Mouse (Mus musculus): ENCODE measurements around the gene Ube2c.
"Not testable (repeated sequence)": the region's sequence is repeated elsewhere in the genome, so short reads cannot be mapped to it uniquely, and the experiment has no call there.

Ube2c gene

DNA sequence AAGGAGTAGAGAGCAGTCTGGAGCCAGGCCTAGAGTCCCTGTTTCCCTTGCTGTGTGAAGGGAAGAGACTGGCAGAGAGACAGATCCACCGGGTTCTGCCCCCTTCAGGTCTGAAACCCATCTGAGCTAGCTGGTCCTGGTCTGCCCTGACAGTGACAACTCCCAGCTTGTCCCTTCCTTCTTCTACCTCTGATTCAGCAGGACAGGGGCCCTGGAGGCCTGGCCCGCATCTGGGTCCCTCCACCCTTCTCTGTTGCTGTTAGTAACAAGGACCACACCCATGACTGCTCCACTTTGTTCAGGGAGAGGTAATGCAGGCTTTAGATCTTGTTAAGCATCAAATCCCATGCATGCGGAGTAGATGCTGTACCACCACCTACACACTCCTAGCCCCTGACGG is 18.7 kb downstream of the Ube2c start:
- no peak for DNase-seq (ENCODE audit: low read depth)

DNA sequence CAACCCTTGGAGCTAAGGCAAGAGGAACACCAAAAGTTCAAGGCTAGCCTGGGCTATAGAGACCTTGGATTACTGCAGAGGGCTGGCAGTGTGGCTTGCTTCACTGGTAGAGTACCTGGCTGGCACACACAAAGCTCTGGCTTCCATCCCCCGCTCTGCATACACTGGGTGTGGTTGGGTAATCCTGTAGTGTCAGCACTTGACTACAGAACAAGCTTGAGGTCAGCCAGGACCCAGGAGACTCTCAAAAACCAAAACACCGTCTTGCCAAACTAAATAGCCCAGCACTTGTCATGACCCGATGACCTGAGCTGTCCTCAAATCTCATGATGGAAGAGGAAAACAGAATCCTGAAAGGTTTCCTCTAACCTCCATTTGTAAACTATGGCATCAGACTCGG is 20.8 kb downstream of the Ube2c start:
- DNase-seq (ENCODE audit: low read depth), result no peak

DNA sequence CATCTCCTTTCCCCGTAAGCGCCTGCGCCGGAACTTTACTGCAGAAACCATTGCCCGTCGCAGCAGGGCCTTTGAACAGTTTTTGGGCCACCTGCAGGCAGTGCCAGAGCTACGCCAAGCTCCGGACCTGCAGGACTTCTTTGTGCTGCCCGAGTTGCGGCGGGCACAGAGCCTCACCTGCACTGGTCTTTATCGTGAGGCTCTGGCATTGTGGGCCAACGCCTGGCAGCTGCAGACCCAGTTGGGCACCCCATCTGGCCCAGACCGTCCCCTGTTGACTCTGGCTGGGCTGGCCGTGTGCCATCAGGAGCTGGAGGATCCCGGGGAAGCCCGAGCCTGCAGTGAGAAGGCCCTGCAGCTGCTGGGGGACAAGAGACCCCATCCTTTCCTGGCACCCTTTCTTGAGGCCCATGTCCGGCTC is 22.2 kb downstream of the Ube2c start:
- DNase-seq (ENCODE audit: low read depth), result no peak

DNA sequence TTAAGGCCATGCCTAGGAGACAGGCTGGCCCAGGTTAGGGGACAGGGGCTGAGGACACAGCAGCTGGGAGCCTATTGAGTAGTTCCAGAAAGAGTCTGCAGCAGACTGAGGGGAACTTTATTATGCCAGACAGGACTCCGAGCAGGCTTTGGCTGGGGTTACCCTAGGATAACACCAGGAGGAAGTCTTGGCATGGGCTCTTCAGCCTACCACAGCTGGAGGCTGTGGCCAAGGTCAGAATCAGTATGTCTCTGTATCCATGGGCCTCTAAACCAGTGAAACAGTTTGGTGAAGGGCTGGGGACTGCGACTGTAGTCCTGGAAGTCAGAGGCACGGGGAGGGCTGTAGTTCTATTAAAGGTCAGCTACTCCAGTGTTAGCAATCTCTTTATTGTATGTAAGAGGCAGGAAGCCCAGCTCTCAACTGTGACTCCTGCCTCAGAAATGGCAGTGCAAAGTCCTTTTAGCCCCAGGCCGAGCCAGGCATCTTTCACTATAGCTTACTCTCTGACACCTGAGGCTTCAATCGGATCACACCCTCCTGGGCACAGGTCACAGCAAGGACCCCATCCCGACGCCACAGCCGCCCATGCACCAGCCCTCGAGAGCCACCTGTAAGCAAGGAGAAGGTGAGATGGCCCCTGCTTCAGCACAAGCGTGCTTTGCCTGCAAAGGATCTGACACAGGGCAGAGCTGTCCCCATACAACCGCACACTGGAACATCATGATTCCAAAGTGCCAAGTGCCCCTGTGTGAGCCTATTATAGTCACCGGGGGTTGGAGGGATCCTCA is 22.9 kb downstream of the Ube2c start:
- no peak for DNase-seq (ENCODE audit: low read depth)

DNA sequence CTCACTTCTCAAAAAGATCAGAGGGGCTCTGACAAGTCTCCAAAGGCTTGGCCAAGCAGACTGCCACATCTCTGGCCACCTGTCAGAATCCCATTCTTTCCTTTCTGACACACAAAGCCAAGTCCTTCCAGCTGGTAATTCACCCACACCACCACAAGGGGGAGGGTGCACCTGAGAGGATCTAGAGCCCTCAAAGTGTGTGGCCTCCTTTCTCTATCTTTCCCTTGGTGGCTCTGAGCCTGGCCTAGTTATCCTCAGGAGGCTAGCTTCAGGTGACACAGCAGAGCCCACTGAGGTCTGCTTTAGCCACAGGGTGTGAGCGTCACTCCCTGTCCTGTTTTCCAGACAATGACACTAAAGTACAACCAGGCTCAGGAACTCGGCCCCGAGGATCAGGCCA is 23.5 kb downstream of the Ube2c start:
- peak; percentile 51 for DNase-seq (ENCODE audit: low read depth)

DNA sequence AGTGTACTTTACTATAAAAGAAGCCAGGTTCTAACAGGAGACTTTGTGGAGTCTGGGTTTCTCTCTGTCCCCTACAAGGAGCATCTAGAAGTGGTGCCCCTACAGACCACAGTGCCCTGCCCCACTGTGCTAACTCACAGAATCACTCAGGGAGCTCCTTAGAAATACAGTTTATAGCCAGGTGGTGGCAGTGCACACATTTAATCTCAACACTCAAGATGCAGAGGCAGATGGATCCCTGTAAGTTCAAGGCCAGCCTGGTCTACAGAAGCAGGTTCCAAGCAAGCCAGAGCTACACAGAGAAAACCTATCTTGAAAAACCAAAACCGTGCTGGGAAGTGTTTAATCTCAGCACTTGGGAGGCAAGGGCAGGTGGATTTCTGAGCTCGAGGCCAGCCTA is 24.1 kb downstream of the Ube2c start:
- DNase-seq (ENCODE audit: low read depth), result no peak

DNA sequence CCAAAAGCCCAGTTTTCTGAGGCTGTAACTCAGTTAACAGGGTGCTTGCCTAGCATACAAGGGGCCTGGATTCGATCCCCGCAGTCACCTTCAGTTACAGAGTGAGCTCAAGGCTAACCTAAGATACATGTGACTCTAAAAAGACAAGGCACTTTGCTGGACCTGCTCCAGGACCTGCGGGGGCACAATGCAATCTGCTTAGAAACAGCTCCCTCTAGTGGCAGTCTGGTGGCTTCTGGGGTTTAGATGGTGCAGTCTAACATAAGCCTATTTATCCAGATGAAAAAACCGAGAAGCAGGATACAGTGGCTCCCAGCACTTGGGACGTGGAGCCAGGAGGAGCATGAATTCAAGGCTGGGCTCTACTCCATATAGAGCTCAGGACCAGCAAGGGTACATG is 24.6 kb downstream of the Ube2c start:
- DNase-seq (ENCODE audit: low read depth), result peak; percentile 82

DNA sequence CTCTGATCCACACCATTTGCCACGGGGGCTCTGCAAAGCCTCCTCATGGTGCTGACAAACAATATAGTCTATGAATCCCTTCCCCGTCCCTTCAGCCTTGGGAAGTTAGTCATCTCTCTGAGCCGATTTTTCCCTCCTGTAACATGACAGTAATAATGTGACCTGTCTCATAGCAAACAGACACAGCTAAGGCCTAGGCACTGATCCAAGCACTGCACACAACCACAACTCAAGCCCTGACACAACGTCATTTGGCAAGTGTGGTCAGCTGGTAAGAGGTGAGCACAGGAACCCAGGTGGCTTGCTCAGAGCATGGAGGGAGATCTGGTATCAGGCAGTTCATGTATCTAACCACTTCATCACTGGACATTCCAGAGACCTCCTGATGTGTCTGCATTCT is 26.2 kb downstream of the Ube2c start:
- DNase-seq (ENCODE audit: low read depth), result no peak

DNA sequence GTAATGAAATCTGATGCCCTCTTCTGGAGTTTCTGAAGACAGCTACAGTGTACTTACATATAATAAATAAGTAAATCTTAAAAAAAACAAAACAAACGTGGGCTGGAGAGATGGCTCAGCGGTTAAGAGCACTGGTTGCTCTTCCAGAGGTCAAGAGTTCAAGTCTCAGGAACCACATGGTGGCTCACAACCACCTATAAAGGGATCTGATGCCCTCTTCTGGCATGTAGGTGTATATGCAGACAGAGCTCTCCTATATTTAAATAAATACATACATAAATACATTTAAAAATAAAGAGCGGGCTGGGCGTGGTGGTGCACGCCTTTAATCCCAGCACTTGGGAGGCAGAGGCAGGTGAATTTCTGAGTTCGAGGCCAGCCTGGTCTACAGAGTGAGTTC is 28.9 kb downstream of the Ube2c start:
- not testable (repeated sequence) for DNase-seq (ENCODE audit: low read depth)

DNA sequence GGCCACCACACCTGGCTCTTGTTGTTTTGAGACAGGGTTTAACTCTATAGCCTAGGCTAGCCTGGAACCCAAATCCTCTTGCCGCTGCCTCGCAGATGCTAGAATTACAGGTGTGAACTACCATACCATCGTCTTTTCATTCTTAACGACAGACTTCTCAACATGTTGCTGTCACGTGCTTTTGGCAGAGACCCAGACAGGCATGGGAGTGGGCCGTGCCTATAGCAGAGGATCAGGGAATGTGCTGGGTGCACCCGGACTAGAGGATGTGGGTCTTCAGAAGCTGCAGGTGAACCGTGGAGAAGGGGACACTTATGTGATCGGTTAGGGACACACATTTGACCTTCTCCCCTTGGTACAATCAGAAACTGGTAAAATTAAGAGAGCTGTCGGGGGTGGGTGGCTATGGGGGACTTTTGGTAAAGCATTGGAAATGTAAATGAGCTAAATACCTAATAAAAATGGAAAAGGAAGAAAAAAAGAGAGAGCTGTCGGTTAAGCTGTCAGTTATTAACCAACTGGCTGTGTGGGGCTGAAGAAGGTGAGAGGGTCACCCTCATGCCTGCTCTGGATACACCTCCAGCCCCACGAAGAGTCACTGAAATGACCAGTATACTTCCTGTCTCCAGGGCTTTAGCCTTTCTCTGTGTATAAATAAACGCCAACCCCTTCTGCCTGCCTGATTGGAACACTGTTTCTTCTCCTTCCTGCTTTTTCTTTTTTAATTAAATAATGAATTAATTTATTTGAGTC is 30.7 kb downstream of the Ube2c start:
- DNase-seq (ENCODE audit: low read depth), result no peak

DNA sequence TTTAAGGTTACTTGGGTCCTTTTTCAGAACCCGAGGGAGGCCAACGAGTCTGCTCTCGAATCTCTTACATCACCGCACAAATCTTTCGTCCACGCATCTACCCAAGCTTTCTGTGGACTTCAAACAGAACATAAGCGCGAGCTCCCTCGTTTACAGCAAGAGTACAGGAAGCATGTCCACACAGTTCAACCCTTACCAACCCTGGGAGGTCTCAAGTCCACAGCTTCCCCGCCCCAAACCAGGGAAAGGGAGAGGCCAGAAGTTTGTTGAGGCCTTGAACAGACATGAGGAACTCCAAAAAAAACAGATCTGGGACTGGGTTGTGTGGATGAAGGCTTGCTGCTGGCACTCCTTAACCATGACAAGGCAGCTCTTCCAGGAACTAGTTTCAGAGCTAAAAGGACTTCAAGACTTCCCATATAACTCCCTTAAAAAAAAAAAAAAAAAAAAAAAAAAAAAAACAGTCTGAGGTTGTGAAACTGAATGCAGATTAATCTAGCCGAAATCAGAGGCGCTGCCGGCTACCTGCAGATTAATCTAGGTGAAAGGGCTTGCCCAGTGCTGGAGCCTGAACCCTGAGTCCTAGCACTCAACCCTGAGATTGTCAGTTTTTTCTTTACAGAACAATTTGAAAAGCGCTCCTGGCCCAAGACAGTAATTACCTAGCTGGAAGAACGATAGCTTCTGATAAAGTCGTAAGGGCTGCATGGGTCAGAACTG is 33.7 kb downstream of the Ube2c start:
- no peak for DNase-seq (ENCODE audit: low read depth)

DNA sequence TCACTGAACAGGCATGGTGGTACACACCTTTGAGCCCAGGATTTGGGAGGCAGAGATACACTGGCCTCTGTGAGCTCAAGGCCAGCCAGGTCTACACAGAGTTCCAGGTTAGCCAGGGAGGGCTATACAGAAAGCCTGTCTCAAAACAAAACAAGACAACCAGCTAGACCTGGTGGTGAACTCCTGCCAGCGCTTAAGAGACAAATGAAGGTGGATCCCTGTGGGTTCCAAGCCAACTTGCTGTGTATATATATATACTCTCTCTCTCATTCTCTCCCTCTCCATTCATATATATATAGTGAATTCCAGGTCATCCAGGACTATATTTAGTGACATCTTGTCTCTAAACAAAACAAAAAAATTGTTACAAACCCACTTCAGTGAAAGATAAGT is 34.2 kb downstream of the Ube2c start:
- DNase-seq (ENCODE audit: low read depth), result no peak

DNA sequence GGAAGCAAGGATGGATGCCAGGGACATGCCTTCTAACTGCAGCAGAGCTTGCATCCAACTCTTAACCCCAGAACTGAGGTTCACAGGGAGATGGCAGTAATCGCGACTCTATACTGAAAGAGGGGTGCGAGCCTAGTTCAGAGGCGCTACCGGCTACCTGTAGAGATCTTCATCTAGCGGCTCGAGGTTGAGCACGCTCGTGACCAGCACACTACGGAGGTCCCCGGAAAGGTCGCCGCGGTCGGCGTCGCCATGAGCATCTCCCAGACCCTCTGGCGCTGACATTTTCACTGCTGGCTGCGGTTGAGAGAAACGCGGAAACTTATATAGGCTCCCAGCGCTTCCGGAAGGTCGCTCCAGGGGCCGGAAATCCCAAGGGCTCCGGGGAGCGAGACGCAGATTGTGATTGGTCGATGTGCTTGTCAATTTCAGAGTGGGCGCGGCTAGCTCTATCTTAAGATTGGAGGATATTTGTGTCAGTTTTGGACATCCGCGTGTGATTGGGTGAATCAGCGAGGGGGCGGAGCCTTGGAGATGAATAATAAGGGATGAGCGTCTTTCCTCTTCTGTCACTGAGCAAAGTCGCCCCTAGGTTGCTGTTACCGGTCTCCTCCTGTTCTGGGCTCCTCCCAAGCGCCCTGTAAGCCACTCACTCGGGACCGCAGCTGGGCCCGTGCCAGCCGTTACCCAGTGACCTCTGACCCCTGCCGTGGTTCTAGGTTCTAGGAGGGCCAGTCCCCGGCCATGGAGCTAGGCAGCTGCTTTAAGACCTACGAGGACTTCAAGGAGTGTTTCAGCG is 35.0 kb downstream of the Ube2c start, which contains the start of the genes Acot8 and Zswim3:
Gene Acot8 (minus strand): TSS at position 350 of the 799 bp plus-strand sequence.
Gene Zswim3 (plus strand): TSS at position 566 of the 799 bp plus-strand sequence.
- DNase-seq (ENCODE audit: low read depth), result peak; percentile 100

DNA sequence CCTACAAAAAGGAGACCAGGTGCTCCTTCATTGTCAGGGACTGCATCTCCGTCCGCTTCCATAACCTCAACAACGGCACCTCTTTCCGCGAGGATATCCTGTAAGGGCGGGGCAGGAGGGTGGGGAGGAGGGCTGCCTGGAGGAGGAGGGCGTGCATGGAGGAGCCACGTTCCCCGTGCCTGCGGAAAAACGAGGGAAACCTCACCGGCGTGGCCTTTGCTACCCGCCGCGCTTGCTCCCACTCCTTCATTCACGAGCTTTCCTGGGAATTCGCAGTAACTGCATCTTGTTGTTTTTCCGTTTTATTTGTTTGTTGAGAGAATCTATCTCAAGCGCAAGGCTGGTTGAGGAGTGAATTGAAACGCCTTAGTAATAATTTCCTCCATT is 35.6 kb downstream of the Ube2c start:
- DNase-seq (ENCODE audit: low read depth), result no peak

DNA sequence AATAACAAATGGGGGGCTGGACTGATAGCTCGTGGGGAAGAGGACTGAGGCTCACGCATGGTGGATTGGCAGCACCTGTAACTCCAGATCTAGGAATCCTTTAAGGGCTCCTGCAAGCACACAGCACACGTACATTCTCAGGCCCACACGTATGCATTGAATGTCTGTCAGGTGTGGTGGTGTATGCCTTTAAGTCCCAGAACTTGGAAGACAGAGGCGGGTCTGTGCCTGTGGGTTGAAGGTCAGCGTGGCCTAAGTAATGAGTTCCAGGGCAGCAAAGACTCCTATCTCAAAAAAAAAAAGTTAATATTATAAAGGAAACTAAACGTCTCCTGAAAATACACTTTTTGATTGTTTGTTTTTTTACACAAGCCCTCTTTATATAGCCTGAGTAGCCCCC is 36.9 kb downstream of the Ube2c start:
- no peak for DNase-seq (ENCODE audit: low read depth)

DNA sequence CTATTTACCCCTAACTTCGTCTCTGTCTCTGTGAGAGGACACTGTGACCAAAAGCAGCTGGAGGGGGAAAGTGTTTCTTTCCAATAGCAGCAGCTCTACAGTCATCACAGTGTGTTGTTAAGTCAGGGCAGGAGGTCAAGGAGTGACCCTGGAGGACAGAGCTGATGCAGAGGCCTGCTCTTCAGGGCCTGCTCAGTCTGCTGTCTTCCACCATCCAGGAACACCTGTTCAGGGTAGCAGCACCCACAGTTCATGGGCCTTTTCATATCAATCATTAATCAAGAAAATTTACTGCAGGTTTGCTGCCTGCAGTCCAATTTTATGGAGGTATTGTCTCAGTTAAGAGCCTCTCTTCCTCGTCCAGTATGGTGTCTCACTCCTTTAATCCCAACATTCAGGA is 43.9 kb downstream of the Ube2c start:
- no peak for DNase-seq (ENCODE audit: low read depth)

DNA sequence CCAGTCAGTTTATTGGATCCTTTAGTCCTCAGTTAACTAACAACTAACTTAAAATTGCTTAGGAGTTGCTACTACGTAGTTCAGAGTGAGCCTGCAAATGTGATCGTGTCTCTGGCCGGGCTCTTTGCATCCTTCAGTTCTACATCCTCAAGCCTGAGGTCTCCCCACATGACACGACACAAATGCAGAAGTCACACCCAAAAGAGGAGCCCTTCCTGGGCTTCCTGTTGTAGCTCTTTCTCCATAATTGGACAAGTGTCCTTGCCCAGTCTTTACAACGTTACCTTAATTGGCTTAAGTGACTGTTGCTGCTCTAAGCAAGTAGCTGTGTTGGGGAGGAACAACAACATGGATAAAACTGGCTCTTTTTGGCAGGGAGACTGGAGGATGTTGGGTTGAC is 45.6 kb downstream of the Ube2c start:
- no peak for DNase-seq (ENCODE audit: low read depth)

DNA sequence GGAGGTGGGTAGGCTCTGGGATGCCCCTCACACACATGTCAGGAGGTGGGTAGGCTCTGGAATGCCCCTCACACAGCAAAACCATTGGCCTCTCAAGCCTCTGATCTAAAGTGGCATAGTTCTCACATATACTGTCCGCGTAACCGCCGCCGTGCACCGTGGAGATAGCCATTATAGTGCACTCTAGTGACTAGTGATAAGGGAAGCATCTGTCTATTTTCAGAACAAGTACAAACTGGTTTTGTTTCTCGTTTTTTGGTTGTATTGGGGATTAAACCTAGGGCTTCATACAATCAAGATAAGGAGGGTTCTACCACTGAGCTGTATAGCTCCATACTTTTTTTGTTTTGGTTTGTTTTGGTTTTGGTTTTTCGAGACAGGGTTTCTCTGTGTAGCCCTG is 46.1 kb downstream of the Ube2c start:
- no peak for DNase-seq (ENCODE audit: low read depth)

DNA sequence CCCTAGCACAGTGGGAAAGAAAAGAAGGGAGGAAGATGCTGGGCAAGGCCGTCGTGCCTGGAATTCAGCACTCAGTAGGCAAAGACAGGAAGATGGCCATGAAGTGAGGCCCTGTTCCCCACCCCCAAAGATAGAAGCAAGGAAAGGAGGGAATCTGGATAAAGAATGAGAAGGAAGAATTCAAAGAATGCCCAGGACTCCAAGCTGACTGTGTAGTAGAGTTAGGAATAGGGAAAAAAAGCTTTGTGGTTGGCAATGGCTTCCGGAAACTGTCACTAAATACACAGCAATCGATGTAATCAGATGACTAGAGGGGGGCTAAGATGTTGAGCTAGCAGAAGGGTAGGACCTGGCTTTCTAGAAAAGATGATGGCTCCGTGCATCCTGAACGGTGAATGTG is 47.5 kb downstream of the Ube2c start:
- no peak for DNase-seq (ENCODE audit: low read depth)

DNA sequence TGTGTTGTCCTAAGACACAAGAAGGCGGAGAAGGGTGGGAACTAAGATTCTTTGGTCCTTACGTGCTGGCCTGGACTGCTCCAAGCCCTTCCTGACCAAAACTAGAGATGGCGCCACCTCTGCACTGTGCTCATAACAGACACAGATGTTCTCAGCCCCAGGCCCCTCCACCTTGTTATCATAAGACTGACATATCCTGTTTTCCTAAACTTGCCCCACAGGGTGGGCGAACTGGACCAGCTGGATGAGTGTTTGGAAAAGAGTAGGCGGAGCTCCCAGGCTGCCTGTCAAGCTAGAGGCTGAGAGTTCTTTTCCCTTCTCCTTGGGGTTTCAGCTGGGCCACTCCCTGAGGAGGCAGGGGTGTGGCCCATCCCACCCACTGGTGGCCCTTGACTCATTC is 48.0 kb downstream of the Ube2c start:
- no peak for DNase-seq (ENCODE audit: low read depth)

DNA sequence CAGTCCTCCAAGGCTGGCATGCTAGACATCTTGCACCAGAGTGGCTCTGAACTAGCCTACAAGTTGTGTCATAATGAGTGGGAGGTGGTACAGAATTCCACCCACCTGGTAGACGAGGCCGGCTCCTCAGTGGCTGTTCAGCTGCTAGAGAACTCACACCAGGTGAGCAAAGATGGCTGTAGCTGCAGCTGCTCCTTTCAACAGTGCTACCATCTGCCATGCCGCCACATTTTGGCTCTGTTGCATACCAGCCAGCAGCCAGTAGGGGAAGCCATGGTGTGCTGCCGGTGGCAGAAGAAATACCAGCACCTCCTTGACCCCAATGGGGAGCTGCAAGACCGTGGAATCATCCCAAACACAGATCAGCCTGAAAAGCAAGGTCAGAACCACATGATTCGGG is 51.4 kb downstream of the Ube2c start:
- DNase-seq (ENCODE audit: low read depth), result no peak

DNA sequence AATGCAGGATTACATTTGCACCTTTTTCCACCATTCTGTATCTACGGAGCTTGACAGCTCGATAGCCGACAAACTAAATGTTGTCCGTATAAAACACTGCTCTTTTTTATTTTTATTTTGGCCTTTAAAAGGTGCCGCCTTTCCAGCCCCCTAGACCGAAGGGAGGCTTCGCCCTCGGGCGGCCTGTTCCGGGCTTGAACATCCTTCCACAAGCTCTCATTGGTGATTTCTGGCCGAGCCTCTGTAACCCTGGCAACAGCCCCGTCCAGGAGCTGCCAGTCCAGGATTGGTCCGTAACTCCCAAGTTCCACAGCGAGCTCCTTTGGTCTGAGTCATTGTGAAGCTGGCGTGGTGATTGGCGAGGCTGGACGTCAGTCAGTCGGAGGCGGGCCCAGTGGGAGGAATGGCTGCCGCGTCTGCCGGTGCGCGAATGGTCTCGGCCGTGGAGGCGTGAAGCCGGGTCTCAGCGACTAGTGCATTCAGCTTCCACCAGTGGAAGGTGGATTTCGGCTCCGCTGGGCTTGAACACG is 53.0 kb downstream of the Ube2c start, which contains the start of gene Zswim1:
Gene Zswim1 (plus strand): TSS at position 51 of the 530 bp plus-strand sequence.
- DNase-seq (ENCODE audit: low read depth), result peak; percentile 98
